Mouse (Mus musculus) fat pad, adult 2 months (tissue): ENCODE data around the gene Traf2.

Experiments used
- DNase-seq: peaks from one replicate; pipeline ENCODE4 v3.0.0-alpha.2; 2011; ENCODE audit warnings: low read depth, low spot score; ENCODE audit errors: extremely low read depth

Traf2 gene

DNA sequence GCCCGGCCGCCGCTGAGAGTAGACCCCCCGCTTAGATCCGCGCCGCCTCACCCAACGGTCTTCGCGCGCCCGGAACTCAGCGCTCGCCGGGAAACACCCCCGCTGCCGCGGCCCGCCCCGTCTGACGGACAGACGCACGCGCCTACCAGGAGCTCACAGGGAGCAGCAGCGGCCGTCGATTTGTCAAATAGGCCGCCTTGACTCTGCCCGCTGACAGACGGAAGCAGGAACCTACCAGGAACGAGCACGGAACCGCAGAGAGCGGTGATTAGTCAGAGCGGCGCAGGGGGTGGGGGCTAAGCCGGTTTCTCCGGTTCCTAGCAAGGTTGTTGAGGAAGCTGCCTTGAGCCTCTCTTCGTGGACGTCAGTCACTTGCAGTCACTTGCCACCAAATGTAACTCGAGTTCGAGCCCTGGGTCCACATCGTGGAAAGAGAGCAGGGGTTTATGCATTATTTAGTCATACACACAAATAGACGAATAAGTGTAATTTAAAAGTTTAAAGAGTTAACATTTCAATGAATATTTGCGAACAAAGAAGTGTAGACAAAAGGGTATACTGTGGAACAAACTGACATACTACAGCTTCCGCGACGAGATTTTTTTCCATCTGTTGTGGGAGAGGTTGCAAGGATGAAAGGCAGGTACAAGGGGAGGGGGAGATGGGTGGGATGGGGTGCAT lies at the start of gene Traf2:
Gene Traf2, minus strand, starts transcription at position 130 of the 681 bp plus-strand sequence.
- DNase-seq, result peak; percentile 92

DNA sequence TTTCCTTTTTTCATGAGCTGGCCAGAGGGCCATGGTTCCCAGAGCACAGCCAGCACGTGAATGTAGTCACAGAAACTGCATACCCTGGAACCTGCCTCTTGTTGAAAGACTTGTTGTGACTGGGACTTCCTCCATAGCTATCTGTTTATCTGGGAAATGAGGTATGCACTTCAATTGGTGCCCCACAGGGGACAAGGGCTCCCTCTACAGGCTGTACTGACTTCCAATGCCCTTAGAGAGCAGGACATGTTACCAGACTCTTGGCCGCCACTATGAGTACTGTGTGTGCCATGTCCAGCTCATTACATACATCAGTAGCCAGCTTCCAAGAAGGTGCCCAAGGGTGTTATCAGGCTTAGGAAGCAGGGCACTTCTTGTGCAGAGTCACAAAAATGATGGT lies 45.1 kb upstream of the Traf2 start:
- no peak for DNase-seq

DNA sequence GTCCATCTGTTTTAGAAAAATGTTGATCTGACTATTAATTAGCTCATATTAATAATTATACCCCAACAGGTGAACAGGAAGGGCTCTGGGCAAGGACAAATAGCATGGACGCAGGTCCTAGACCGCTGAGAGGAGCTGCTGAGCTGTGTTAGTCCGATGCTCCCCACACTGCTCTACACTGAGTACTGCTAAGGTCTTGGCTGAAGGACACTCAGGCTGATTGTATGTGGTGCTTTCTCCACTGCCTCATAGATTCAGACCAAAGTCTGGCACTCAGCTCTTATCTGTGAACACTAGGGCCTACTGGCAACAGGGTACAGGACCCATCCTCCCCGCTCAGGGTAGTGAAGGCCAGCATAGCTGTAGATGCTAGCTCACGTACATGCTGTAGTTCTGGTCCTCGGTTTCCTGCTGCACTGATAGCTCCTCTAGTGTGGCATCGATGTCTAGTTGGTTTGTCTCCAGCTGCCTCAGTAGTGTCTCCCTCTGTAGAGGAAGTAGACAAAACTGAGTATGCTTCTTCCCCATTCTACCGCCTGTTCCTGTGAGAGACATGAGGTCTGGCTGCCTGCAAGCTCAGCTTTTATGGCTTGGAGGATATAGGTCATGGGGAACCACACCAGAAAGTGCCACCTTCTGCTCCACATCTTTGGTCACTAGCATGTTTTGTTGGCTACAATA lies 41.6 kb upstream of the Traf2 start:
- no peak for DNase-seq

DNA sequence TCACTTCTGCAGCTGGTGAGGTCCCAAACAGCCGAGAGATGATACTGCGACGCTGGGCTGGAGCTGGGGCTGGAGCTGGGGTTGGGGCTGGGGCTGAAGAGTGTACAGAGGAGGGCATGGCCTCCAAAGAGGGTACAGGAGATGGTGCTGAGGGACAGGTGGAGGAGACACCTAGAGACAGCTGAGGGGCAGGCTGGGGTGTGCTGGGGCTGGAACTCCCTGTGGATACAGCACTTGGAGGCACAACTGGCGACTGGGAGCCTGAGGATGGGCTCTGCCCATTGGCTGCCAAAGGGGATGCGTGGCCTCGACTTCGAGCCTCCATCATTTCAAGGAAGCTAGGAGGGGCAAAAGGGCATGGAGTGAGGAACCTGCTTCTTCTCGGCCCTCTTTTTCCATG lies 40.5 kb upstream of the Traf2 start:
- no peak for DNase-seq

DNA sequence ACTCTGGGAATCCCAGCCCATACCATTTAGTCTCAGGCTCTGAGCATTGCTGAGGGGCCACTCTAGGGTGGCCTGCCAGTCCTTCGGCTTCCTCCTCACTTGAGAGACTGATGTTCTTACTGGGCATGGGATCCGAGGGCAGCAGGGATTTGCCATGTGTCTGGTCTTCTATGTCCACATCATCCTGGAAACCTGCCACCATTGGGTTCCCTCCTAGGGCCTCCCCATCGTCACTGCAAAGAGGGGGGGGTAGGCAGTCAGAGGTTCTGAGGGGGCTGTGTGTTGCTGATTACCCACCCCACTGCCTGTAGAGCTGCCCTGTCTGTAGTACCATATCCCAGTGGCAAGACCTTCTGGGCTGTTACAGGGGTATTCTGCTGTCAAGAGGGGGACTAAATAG lies 38.9 kb upstream of the Traf2 start:
- DNase-seq, result no peak

DNA sequence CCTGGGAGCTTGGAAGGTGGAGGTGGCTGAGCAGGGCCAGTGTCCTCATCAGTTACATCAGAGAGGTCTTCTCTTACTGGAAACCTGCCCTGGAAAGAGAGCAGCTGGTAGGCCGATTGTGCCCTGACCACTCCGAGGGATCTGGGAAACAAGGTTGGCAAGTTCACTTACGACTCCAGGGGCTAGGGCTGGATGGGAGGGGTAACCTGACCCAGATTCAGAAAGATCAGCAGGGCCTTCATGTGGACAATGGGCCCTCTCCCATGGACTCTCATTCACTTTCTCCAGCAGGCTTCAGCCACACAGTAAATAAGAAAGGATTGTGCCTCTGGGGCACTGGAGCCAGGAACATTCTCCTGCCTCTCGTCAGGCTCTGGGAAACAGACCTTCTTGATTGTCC lies 38.1 kb upstream of the Traf2 start:
- DNase-seq, result no peak

DNA sequence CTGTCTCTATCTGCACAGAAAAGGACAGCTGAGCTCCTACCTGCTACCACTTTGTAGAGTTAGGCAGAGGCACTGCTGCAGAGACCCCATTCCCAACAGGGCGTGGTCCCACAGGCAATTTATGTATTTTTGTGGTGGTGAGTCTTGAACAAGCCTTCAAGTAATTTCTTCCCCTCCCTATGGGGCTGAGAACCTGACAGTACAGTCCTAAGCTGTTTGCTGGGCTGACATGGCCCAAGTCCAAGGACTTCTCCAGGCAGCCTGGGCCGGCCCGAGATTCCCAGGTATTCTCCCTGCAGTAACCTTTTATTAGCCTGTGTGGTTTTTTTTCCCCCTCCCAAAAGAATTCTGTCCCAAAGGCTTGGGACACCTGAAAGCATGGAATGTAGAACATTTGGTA lies 37.4 kb upstream of the Traf2 start:
- no peak for DNase-seq

DNA sequence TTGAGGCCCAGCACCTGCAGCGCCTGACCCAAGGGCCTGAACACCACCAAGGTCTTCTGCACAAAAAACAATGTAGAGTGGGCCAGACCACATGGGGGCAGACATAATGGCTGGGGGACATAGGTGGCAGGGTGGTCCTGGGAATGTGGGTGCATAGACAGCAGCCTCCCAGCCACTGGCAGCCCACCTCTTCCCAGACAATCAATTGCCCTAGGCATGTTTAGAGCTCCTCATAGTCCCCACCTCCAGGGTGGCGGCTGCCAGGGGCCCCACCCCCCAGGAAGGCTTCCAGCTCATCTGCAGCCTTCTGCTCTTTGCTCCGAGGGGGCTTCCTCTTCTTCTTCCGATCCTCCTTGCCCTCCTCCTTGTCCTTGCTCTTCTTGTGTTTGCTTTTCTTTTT lies 36.8 kb upstream of the Traf2 start:
- no peak for DNase-seq

DNA sequence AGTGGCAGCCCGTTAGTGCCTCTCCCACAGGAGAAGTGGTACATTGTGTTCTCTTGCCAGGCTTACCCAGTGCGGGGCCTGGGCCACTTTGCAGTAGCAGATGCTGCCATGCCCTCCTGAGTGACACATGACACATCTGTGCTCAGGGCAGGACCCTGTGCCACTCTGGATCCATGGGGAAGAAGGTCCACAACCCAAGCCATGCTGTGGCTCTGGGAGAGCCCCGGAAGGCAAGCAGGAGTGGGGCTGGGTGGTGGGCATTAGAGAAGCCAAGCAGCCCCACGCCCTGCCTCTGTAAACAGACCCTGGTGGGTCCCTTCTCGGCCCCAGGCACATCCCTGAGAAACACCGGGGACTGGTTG lies 36.4 kb upstream of the Traf2 start:
- no peak for DNase-seq

DNA sequence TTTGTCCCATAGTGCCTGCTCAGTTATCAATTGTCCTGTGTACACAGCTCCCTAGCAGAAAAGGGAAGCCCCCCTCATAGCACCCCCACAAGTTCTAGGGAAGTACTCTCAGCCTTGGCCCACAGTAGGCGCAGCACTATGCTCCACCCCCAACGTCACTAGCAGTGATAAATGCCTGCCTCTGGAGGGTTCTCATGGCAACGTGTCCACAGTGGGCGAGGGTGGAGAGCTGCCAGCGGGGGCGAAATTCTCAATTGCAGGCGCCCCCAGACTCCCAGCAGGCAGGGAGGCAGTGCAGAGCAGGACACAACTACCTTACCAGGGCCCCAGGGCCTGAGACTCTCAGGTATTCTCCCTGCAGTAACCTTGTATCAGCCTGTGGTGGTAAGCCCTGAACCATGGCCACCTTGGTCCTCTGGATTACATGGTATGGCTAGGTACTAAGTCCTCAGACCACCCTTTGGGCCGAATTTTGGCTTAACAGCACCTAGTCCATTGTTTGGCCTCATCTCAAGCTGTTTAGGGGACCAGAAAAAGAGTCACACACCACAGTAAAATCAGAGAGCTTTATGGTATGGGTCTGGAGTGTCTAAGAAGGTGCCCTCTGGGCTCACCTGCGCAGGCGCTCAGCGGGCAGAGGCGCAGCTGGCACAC lies 35.9 kb upstream of the Traf2 start:
- DNase-seq, result no peak

DNA sequence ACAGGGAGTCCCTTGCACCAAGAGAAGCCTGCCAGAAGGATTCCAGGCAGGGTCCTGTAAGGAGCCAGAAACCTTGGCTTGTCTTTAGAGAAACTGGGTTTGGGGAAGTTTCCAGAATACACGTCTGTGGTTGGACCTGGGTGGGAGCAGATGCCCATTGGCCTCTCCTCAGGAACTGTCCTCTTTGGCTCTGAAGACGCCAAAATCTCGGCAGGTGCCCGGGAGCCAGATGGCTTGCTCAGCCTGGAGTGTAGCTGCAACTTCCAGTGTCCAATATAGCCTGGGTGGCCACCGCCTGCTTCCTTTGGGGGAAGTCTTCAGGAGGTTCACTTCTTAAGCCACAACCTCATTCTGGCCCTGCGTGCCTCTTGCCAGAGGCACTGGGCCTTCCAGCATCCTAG lies 35.2 kb upstream of the Traf2 start:
- no peak for DNase-seq

DNA sequence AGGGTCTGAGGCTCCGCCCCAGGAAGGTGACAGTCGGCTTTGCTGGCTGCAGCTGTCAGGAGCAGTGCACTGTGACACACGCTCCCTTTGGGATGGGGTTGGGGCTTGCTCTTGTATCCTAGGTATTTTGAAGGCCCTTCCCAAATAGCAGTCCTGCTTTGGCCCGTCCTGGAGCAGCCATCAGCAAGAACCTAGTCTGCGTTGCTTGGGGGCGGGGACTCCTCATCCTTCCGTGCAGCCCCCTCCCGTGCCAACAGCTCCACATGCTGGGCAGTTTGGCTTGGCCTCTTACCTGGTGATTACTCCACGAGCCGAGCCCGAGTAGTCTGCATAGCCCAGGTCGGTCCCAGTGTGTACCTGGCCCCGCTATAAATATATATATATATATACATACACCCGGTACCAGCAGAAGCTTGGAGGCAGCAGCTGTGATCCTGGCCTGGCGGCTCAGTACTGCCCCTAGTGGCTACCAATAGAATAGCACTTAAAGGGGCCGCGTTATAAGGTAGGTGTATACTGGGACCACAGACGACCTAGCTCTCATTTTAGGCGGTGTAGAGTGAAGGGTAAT lies 34.6 kb upstream of the Traf2 start, which contains the start of gene Ajm1:
Gene Ajm1, minus strand, starts transcription at position 464 of the 571 bp plus-strand sequence.
- no peak for DNase-seq

DNA sequence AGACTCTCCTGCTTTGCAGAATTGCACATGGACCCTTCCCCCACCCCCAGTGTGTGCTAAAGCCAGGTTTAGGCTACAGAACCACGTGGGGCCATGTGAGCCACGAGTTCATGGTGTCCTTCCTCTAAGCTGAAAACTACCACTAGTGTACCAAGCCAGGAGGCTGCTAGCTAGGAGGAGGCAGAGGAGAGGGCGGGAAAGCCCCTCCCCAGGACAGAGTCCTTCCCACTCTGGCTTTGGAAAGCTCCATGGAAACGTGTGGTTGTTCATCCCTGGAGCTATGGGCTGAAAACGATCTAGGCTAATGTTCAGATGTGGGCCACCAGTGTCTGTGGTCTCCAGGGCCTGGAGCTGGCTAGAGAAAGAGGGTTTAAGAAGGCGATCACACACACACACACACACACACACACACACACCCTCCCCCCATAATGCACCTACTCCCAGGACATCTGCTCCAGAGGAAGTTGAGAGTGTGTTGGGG lies 33.9 kb upstream of the Traf2 start:
- DNase-seq, result no peak

DNA sequence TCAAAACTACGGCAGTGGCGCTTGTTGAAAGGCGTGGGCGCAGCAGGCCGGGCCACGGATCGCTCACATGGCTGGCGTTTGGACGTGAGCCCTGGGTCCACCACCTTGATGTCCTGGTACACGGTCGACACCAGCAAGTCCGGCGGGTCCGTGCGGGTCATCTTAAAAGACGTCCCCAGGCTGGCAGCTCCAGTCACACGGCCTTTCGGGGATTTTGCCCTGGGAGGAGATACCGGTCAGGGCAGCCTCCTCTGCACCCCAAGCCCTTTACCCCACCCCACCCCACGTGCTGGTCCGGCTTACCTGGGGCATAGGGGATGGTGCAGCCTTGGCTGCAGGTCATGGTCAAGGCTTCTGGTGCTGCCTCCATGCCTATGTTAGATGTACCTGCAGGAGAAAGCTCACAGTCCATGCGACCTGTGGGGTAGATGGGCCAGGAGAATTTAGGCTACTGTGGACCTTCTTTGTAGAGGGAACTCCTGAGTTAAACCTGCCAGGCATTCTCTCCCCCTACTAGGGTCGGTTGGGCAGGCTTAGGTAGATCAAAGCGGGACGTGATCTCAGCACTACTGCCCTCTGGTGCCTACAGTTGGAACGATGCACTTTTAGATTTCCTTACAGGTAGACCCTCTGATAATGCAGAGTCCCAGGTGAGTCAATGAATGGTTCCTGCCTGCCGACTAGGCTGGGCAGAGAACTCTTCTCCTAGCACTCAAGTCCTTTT lies 33.2 kb upstream of the Traf2 start:
- no peak for DNase-seq

DNA sequence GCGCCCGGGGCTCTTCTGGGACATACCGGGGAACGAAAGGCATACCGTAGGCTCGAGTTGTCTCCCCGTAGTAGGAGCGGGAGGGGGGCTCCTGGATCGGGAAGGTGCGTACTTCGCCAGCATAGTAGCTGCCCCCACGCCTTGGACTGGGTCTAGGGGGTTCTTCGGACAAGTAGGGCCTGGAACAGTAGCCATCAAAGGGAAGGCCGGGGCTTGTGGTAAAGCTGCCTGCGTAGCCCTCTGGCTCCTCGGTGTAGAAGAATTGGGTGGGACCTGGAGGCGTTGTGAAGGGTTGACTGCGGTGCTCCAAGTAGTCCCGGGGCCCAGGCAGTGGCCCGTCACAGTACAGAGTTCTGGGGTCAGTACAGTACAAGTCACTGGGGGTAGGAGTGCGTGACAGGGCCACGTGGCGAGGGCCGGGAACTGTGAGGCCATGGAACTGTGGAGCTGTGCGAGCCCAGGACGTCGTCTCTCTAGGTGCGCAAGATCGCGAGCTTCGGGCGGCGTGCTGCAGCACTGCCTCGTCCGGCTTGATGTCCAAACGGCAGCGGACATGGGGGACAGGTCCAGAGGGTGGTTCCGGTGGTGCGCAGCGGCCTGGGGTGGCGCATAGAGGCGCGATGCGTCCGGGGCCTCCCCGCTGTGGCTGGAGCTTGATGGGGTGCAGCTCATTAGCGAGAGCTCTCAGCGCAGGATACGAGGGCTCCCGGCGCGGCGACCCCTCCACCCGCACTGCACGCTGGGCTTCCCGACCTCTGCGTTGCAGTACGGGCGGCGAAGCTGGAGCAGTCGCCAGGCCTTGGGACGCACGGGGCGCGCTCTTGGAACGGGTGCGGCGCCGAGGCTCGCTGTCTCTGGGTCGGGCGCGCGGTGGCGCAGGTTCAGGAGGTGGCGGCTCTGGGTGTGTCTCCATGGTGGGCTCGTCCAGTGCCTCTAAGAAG lies 32.3 kb upstream of the Traf2 start:
- DNase-seq, result no peak

DNA sequence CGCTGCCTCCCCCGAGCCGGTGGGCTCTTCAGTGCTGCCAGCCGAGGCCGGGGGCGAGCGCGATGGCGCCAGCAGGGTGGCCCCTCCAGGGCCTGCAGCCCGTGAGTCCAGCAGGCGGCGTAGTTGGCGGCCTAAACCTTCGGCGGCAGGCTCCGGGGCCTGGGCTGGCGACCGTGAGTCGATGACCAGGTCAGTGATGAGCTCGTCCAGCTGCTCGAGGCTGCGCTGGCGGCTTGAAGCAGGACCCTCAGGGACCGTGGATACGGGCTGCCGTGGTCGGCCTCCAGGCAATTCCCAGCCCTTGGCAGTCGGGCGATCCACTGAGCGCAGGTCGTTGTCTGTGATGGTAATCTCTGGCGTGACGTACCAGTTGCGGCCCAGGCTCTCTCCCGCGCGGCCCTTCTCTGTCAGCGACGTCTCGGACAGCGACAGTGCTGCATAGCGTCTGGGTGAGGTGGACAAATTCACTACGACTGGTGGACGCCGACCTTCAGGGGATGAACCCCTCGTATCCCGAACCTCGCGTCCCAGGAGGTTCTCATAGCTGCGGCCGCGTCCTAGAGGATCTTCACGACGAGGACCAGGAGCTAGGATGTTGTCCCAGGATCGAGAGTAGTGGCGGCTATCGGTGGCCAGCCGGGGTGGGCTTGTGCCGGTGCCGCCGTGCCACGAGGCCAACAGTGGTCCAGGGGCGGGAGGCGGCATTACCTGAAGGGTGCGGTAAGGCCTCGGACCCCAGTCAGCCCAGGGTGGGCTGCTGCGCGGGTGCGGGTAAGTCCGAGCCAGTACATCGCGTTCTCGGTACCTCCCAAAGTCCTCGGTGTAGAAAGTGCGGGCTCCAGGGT lies 31.4 kb upstream of the Traf2 start:
- DNase-seq, result no peak

DNA sequence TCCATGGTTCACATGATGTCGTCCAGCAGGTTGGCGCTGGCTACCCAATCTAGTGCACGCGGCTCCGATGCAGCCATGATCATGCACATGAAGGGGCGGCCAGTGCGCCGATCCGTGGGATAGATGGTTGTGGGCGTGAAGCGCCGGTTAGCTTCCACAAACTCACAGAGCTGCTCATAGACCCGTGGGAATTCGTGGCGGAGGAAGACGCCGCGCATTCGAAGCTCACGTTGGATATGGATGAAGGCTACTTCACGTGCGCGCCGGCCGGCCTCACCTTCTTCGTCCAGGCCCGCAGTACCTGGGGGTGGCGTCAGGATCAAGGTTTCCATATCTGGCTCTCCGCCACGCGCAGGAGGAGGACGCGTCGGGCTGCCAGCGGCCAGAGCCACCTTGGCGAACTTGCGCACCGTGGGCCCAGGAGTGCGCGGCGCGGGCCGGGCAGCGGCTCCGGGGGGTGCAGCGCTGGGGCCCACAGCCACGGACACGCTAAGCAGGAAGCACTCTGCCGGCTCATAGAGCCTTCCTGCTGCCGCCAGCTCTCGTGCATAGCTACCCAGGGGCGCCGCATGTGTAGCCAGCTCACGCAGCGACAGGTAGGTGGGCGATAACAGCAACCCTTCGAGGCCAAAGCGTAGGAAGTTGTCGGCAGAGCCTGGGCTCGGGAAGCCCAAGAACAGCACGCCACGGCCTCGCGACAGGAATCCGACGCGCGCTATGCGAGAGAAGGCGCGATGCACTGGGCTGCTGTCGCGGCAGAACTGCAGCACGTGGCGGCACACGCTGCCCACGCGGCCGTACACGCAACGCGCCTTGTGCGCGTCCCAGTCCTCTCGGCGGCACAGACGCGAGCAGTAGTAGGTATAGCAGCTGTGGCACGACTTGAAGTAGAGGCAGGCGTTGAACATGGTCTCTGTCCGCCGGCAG lies 30.5 kb upstream of the Traf2 start:
- no peak for DNase-seq
